8 mouse cellular contexts compared by ENCODE assay signal in genomic region chr13:59820836-59821235, GRCm38 (mm10). TPM values are rescaled to one million over a fixed set of nuclear protein-coding genes. Genes with fewer than 3 reads are reported as not detected.
DNase-seq lines count a peak whose midpoint lies in the region; ATAC-seq and TF ChIP-seq lines count a peak whose summit lies in the region.
"Had no signal": no experiment of that assay in that cellular context is flagged by ENCODE, and none has a peak within 500 bp of the region (broad histone marks: within the 10 kb centered on the region; RNA-seq: fewer than 3 reads in every experiment).

No protein-coding gene starts in this region.

- WGBS in lung, embryonic 14.5 days, result 71% methylated on average over 3 of the region's 3 CpGs
- WGBS in embryonic facial prominence, embryonic 12.5 days, result 76% methylated on average over 3 of the region's 3 CpGs
- 89% methylated on average over 3 of the region's 3 CpGs for WGBS in midbrain, embryonic 15.5 days
- 64% methylated on average over 3 of the region's 3 CpGs for WGBS in cerebellum, adult 2 months

- H3K9ac ChIP-seq in lung, embryonic 14.5 days, result no peak overlapping the region
- H3K9ac ChIP-seq in embryonic facial prominence, embryonic 12.5 days, result no peak overlapping the region
- no peak overlapping the region for H3K9ac ChIP-seq in midbrain, embryonic 15.5 days

- ATAC-seq in lung, embryonic 14.5 days (ENCODE audit: insufficient read depth), result no peak
- no peak for ATAC-seq in embryonic facial prominence, embryonic 12.5 days (ENCODE audit: insufficient number of reproducible peaks, insufficient read depth, low FRiP score, low TSS enrichment)
- ATAC-seq in hematopoietic stem cell, adult 5-6 weeks (replicated peaks in 1 of 2; ENCODE audit: insufficient read depth in 1 of 2, low FRiP score in 2 of 2, low TSS enrichment in 1 of 2, low read depth in 1 of 2, poor library complexity in 2 of 2, severe bottlenecking in 2 of 2), result peak; percentile 15 to 28; a peak in 2 of 4 replicates
- ATAC-seq in midbrain, embryonic 15.5 days (replicated peaks), result no peak

- no peak for TF ChIP-seq CTCF in lung, embryonic 14.5 days (IDR thresholded peaks at IDR 0.05; ENCODE audit: low read depth)
- no peak for TF ChIP-seq CTCF in cerebellum, adult 2 months (IDR thresholded peaks at IDR 0.05; ENCODE audit: borderline replicate concordance, insufficient read depth, low read depth, low read length)

- H3K4me1 ChIP-seq in lung, embryonic 14.5 days (ENCODE audit: insufficient read depth), result 0 out of 2 replicates have a peak, but pooled peaks cover 5% of the 10 kb centered on the region
- peaks cover 24% of the 10 kb centered on the region for H3K4me1 ChIP-seq in embryonic facial prominence, embryonic 12.5 days
- peaks cover 44% of the 10 kb centered on the region for H3K4me1 ChIP-seq in midbrain, embryonic 15.5 days
- H3K4me1 ChIP-seq in cerebellum, adult 2 months (ENCODE audit: control insufficient read depth, insufficient read depth, low read length), result peaks cover 14% of the 10 kb centered on the region

- H3K27me3 ChIP-seq in lung, embryonic 14.5 days (ENCODE audit: insufficient read depth, low read length), result no peaks in the 10 kb centered on the region
- H3K27me3 ChIP-seq in embryonic facial prominence, embryonic 12.5 days, result no peaks in the 10 kb centered on the region
- H3K27me3 ChIP-seq in midbrain, embryonic 15.5 days (replicated peaks), result no peaks in the 10 kb centered on the region
- no peaks in the 10 kb centered on the region for H3K27me3 ChIP-seq in cerebellum, adult 2 months (ENCODE audit: control insufficient read depth, insufficient read depth, low read length)

- H3K4me2 ChIP-seq in lung, embryonic 14.5 days, result peak overlapping the region; percentile 67
- peak overlapping the region; percentile 62; the same call in 1 of the 2 replicates for H3K4me2 ChIP-seq in embryonic facial prominence, embryonic 12.5 days (replicated peaks)
- H3K4me2 ChIP-seq in midbrain, embryonic 15.5 days, result peak overlapping the region; percentile 79; the same call in 1 of the 2 replicates

- no peak overlapping the region for H3K27ac ChIP-seq in lung, embryonic 14.5 days (ENCODE audit: low read depth)
- no peak overlapping the region for H3K27ac ChIP-seq in embryonic facial prominence, embryonic 12.5 days
- H3K27ac ChIP-seq in midbrain, embryonic 15.5 days, result no peak overlapping the region
- no peak overlapping the region for H3K27ac ChIP-seq in cerebellum, adult 2 months (ENCODE audit: insufficient read depth, low read length)

- no peak for DNase-seq in lung, embryonic 14.5 days
- DNase-seq in lung, adult 18-20 months, result no peak
- no peak for DNase-seq in cerebellum, adult 2 months
- DNase-seq in adrenal gland, postnatal 25 days, result no peak

- TF ChIP-seq POLR2A in cerebellum, adult 2 months (IDR thresholded peaks at IDR 0.05; ENCODE audit: borderline replicate concordance, insufficient read depth, low read length), result no peak

- H3K9me3 ChIP-seq in lung, embryonic 14.5 days (ENCODE audit: low read depth, low read length), result no peaks in the 10 kb centered on the region
- no peaks in the 10 kb centered on the region for H3K9me3 ChIP-seq in embryonic facial prominence, embryonic 12.5 days
- H3K9me3 ChIP-seq in midbrain, embryonic 15.5 days, result no peaks in the 10 kb centered on the region

- peaks cover 47% of the 10 kb centered on the region for H3K36me3 ChIP-seq in lung, embryonic 14.5 days (ENCODE audit: insufficient read depth)
- H3K36me3 ChIP-seq in embryonic facial prominence, embryonic 12.5 days, result peaks cover 12% of the 10 kb centered on the region
- H3K36me3 ChIP-seq in midbrain, embryonic 15.5 days (replicated peaks), result no peaks in the 10 kb centered on the region; the same call in 1 of the 2 replicates

- H3K4me3 ChIP-seq in lung, embryonic 14.5 days (ENCODE audit: low read depth, low read length), result peak overlapping the region; percentile 91
- no peak overlapping the region for H3K4me3 ChIP-seq in embryonic facial prominence, embryonic 12.5 days
- H3K4me3 ChIP-seq in midbrain, embryonic 15.5 days, result no peak overlapping the region
- no peak overlapping the region for H3K4me3 ChIP-seq in cerebellum, adult 2 months (replicated peaks; ENCODE audit: insufficient read depth, low read depth, low read length)

RNA-seq across cellular contexts. Expression of gene Tut7, which starts 2.1 kb away (rescaled TPM):
- polyA plus RNA-seq in lung, embryonic 14.5 days (2014; fragmentation: Nextera tagmentation; extraction: Ambion mirVana), result 44.3 and 44.6 TPM in 2 replicates
- 47.8 and 57.0 TPM in 2 replicates for polyA plus RNA-seq in embryonic facial prominence, embryonic 12.5 days (2016; fragmentation: Nextera tagmentation; extraction: Ambion mirVana)
- 207 and 246 TPM in 2 replicates for total RNA-seq in hematopoietic stem cell, adult 5-6 weeks (2017)
- 48.7 and 52.5 TPM in 2 replicates for polyA plus RNA-seq in midbrain, embryonic 15.5 days (2015; fragmentation: Nextera tagmentation; extraction: Ambion mirVana)
- polyA plus RNA-seq in cerebellum, adult 2 months (2012; rRNA removed), result 35.5 and 36.5 TPM in 2 replicates
- total RNA-seq in adrenal gland, postnatal 25 days (2021), result 59.2 and 76.0 TPM in 2 replicates

RNA-seq across cellular contexts. Expression of gene Gm49354, which starts 38.8 kb away (rescaled TPM):
- not detected in 2 replicates for polyA plus RNA-seq in lung, embryonic 14.5 days (2014; fragmentation: Nextera tagmentation; extraction: Ambion mirVana)
- not detected in 2 replicates for polyA plus RNA-seq in embryonic facial prominence, embryonic 12.5 days (2016; fragmentation: Nextera tagmentation; extraction: Ambion mirVana)
- 18.4 TPM in 1 of 2 replicates, not detected in the other for total RNA-seq in hematopoietic stem cell, adult 5-6 weeks (2017)
- polyA plus RNA-seq in midbrain, embryonic 15.5 days (2015; fragmentation: Nextera tagmentation; extraction: Ambion mirVana), result not detected in 2 replicates
- polyA plus RNA-seq in cerebellum, adult 2 months (2012; rRNA removed), result not detected in 2 replicates
- total RNA-seq in adrenal gland, postnatal 25 days (2021), result not detected in 2 replicates
- total RNA-seq: layer of hippocampus, postnatal 25 days had no signal

RNA-seq across cellular contexts. Expression of gene Isca1, which starts 51.2 kb away (rescaled TPM):
- 105 and 121 TPM in 2 replicates for polyA plus RNA-seq in lung, embryonic 14.5 days (2014; fragmentation: Nextera tagmentation; extraction: Ambion mirVana)
- 113 and 115 TPM in 2 replicates for polyA plus RNA-seq in embryonic facial prominence, embryonic 12.5 days (2016; fragmentation: Nextera tagmentation; extraction: Ambion mirVana)
- 64.3 and 67.8 TPM in 2 replicates for total RNA-seq in hematopoietic stem cell, adult 5-6 weeks (2017)
- polyA plus RNA-seq in midbrain, embryonic 15.5 days (2015; fragmentation: Nextera tagmentation; extraction: Ambion mirVana), result 158 and 166 TPM in 2 replicates
- 296 and 301 TPM in 2 replicates for polyA plus RNA-seq in cerebellum, adult 2 months (2012; rRNA removed)
- 82.8 and 99.6 TPM in 2 replicates for total RNA-seq in adrenal gland, postnatal 25 days (2021)

Comparison
In these comparisons a context has a peak if more than half of its experiments do, and no peak if none do; other contexts are left out.
1. ATAC-seq: peak in hematopoietic stem cell, adult 5-6 weeks (2 of 2); none in lung, embryonic 14.5 days (single experiment), embryonic facial prominence, embryonic 12.5 days (single experiment) and midbrain, embryonic 15.5 days (single experiment).
2. Peak in every context shown above with its lines, with median percentiles within 50 percentile points of each other: H3K4me2 ChIP-seq.